Mouse (Mus musculus) fat pad, adult 2 months (tissue): ENCODE measurements around the gene Gm266.
"Not testable (repeated sequence)": the region's sequence is repeated elsewhere in the genome, so short reads cannot be mapped to it uniquely, and the experiment has no call there.

Experiments used
- DNase-seq: peaks from one replicate; pipeline ENCODE4 v3.0.0-alpha.2; 2011; ENCODE audit warnings: low read depth, low spot score; ENCODE audit errors: extremely low read depth

Gm266 gene

DNA sequence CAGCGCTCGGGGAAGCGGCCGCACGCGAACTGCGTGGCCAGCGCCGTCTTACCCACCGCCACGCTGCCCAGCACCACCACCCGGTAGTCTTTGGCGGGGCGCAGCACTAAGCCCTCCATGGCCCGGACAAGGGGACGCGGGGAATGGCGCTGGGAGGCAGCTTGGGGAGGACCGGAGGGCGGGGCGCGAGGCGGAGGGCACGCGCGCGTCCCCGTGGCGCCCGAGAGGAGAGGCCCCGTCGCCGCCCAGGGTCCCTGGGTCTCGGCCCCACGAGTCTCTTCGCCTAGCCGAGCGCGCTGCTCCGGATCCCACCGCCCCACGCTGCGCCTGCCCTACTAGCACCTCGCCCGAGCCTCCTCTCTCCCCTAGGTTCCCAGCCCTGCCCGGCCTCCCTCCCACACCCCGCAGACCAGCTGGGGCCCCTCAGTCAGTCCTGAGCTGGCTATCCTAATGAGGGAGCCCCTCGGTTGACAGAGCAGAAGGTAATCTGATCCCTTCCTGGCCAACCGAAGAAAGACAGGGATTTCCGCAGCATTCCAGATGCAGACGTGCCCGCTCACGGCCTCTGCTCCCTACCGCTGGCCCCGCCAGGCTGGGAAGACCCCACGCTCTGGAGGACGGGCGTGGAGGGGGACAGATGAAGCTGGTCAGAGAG is at the start of gene Gm266:
Gene Gm266 (minus strand): TSS at position 172 of the 655 bp plus-strand sequence.
- DNase-seq: no peak

DNA sequence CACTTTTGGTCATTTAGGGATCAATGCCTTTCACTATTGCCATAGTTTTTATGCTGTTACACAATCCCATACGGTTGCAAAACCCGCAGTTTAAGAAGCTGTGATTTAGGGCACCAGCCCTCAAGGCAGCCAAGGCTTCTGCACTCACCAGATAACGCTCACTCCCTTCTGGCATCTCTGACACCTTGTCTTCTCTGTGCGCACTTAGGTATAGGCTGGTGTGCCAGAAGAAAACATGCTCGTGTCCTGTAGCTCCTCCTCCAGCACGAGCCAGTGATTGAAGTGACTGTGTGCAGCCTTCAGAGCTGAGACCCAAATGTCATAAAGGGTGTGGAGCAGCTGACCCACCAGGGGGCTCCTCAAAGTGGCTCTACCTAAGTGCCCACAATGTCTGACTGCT is 49.7 kb upstream of the Gm266 start:
- peak; percentile 87 for DNase-seq

DNA sequence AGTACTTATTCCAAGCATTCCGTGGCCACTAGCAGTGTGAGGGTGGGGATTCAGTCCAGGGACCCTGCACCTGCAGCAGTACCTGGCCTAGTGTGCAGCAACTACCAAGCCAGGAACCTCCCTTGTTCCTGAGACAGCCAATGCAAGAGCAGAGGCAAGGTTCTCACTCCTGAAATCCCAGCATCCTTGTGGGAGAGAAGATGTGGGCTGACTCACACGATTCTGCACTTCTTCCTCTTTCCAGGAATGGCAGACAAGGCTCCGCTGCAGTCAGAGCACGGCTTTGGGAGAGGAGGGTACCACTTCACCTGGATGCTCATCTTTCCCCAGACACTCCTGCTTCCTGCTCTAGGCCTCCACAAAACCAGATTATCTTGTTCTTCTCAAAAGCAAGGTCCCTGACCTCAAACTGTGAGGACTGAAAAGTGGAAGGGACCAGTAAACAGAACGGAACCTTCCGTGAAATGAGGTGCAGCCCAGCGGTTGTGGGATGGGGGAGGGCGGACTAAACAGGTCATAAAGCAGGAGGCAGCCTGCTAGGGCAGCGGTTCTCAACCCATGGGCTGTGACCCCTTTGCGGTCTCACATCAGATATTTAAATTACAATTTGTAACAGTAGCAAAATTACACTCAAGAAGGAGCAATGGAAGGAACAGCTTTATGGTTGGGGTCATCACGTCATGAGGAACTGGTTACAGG is 47.6 kb upstream of the Gm266 start:
- DNase-seq: no peak

- no peak for DNase-seq
Measured at GRCm38 (mm10) chr12:111529192-111529591, 43.6 kb upstream of the Gm266 start.

DNA sequence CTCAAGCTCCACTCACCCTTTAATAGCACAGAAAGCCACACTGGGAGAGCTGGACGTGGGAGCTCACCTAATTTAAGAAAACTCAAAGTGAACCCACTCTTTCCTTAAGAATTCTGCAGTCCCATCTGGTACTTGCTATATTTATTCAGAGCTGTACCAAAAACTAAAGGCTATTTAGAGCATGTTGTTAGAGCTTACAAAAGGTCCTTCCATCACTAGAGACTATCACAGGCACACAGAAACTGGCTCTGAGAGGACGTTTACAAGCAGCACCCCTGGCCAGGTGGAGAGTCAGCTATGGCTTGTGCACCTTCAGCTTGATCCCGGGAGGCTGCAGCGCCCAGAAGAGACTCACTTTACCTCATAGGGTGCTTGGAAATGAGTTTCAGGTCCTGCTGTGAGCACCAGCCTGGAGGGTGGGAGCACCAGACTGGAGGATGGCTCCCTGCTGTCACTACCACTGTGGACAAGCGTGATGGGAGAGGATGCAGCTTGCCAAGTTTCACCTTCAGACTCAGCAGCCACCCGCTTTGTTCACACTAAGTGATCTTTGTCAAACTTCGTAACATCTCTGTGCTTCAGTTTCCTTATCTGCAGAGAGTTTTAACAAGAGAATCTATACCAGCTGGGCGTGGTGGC is 42.1 kb upstream of the Gm266 start:
- DNase-seq: no peak

GRCm38 (mm10) chr12:111524883-111525282 is 39.3 kb upstream of the Gm266 start:
- DNase-seq: peak; percentile 62

DNA sequence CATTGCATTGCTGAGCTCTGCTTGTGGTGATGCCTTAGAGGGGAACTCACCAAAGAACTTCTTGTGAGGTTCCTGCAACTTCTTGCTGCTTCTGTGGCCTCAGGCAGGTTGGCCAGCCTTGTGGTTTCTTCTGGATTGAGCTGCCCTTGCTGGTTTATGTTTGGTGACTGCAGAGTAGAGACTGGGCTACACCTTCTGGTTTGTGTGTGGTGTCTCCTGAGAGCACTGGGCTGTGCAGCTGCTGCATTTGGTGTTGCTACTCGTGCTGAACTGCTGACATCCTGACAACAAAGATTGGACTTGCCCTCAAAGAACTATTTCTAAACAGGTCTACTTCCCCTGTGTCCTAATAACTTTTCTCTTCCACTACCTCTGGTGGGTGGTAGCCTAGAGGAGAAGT is 38.8 kb upstream of the Gm266 start:
- DNase-seq: no peak

DNA sequence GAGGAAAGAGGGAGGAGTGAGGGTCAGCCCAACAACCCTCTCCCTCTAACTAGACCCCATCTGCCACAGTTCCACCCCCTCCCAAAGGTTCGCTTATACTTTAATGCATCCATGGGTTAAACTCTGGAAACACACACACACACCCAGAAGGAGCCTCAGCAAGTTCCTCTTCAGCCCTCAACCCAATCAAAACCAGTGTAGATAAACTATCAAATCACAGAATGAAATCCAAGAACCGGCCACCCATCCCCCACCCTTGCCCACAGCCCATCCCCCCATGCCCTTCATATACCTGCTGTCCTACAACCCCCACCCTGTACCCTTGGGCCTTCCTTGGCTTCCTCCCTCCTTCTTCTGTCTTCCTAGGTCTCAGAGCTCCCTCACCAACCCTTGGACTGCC is 35.4 kb upstream of the Gm266 start:
- DNase-seq: no peak

GRCm38 (mm10) chr12:111519821-111520220 is 34.2 kb upstream of the Gm266 start:
- no peak for DNase-seq

DNA sequence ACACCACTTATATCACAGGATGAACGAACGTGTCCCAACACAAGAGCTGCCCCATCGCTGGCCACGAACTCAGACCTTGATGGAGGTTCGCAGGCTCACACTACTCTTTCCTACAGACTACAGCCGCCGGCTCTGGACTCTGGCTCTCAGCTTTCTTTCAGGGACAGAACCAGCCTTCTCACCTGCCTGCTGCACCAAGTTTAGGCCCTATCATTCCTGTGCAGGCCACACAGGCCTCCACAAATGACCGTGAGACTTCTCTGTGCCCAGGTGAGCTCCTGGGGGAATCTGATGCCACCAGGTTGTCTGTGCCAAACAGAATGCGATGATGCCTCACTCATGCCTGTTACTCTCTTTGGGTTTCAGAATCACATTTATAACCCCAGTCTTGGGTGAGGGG is 32.8 kb upstream of the Gm266 start:
- no peak for DNase-seq

GRCm38 (mm10) chr12:111517901-111518300 is 32.3 kb upstream of the Gm266 start:
- no peak for DNase-seq

- no peak for DNase-seq
Measured at GRCm38 (mm10) chr12:111516826-111517225, 31.2 kb upstream of the Gm266 start.

DNA sequence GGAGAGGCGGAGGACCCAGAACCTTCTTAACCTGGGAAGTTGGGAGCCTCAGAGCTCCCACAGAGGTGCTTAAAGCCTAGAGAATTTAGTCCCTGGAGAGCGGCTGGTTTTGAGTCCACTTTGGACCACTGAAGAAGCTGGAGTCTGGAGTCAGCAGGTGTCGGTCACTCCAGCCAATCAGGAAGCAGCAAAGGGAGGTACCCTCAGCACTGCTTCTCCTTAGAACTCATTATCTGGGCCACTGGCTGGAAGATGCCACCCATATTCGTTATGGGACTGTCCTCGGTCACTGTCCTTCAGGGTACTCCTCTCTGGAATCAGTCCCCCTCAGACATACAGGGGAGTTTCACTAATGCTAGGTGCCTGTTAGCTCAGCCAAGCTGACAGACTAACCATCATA is 30.3 kb upstream of the Gm266 start:
- DNase-seq: no peak

GRCm38 (mm10) chr12:111514874-111515649 is 29.4 kb upstream of the Gm266 start:
- DNase-seq: no peak

GRCm38 (mm10) chr12:111514231-111514792 is 28.7 kb upstream of the Gm266 start:
- DNase-seq: peak; percentile 74

GRCm38 (mm10) chr12:111513673-111514072 is 28.1 kb upstream of the Gm266 start:
- no peak for DNase-seq

GRCm38 (mm10) chr12:111512572-111513063 is 27.0 kb upstream of the Gm266 start:
- no peak for DNase-seq

DNA sequence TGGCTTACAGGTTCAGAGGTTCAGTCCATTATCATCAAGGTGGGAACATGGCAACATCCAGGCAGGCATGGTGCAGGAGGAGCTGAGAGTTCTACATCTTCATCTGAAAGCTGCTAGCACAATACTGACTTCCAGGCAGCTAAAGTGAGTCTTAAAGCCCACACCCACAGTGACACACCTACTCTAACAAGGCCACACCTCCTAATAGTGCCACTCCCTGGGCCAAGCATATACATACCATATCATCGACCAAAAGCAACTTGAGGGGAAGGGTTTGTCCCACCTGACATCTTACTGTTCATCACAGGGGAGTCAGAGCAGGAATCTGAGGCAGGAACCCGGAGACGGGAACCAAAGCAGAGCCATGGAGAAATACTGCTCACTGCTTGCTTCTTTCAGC is 22.8 kb upstream of the Gm266 start:
- DNase-seq: not testable (repeated sequence)

DNA sequence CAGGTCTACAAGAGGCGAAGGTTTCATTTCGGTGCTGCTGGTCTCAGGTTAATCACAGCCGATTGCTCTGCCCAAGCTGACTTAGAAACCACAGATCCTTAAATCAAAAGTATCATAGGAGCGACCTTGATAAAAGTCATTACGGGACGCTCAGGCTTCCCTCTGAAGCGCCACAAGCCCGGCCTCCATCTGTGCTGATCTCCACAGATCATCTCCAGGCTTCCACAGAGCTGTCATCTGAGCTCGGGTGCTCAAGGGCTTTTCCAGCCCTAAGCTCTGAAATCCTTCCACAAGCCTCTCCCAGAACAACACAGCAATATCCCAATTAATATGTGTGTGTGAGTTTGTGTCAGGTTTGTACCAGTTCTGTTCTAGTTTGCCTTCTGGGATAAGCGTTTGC is 22.3 kb upstream of the Gm266 start:
- DNase-seq: no peak

DNA sequence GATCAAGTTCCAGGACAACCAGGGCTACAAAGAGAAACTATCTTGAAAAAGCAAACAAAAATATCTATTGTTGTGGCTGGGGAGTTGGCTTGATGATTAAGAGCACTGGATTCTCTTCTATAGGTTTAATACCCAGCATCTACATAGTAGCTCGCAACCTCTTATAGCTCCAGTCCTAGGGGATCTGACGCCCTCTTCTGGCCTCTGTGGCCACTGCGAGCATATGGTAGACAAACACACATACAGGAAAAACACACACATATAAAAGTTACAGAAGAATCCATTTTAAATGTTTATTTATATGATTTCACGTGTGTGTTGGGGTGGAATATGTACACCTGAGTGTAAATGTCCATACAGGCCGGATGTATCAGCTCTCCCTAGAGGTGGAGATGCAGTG is 21.4 kb upstream of the Gm266 start:
- DNase-seq: no peak

GRCm38 (mm10) chr12:111504904-111505303 is 19.3 kb upstream of the Gm266 start:
- DNase-seq: no peak
